Mouse (Mus musculus) intestine, embryonic 14.5 days (tissue): ENCODE results near the gene Cyren. TPM values are rescaled to one million over a fixed set of nuclear protein-coding genes. Genes with fewer than 3 reads are reported as not detected.
A peak's percentile ranks its signal among the peaks of the same experiment; 100 is the strongest.

Experiments
- ATAC-seq: fragments of 200-750 bp; cut with Nextera tagmentation; replicated peaks from 2 replicates; pipeline ENCODE4 v1.8.0; 2017; ENCODE audit warnings: low read depth, moderate number of reproducible peaks, moderate TSS enrichment, moderate library complexity; ENCODE audit not compliant: low FRiP score, low TSS enrichment
- DNase-seq: peaks from one replicate; pipeline ENCODE4 v3.0.0-alpha.2; 2018; ENCODE audit warnings: low spot score
- H3K27ac ChIP-seq: fragments of 300-500 bp; sonication (generic); 2 replicates; pipeline ENCODE4 v1.5.1; 2014; ENCODE audit warnings: low read depth, mild to moderate bottlenecking, control low read depth
- H3K27me3 ChIP-seq: fragments of 300-500 bp; sonication (generic); replicated peaks from 2 replicates; pipeline ENCODE4 v1.6.1; 2014; ENCODE audit warnings: low read length, control low read depth; ENCODE audit not compliant: control insufficient read depth, insufficient read depth
- H3K36me3 ChIP-seq: fragments of 300-500 bp; sonication (generic); 2 replicates; pipeline ENCODE4 v1.6.1; 2014; ENCODE audit warnings: low read length, control low read depth; ENCODE audit not compliant: control insufficient read depth, insufficient read depth
- H3K4me1 ChIP-seq: fragments of 300-500 bp; sonication (generic); replicated peaks from 2 replicates; pipeline ENCODE4 v1.6.1; 2014; ENCODE audit warnings: low read length, control low read depth, mixed read lengths; ENCODE audit not compliant: control insufficient read depth, insufficient read depth
- H3K4me2 ChIP-seq: fragments of 300-500 bp; sonication (generic); 2 replicates; pipeline ENCODE4 v1.6.1; 2014; ENCODE audit warnings: low read length
- H3K4me3 ChIP-seq: fragments of 300-500 bp; sonication (generic); 2 replicates; pipeline ENCODE4 v1.5.1; 2014; ENCODE audit warnings: low read depth, low read length, control low read depth, mixed read lengths
- H3K9ac ChIP-seq: fragments of 300-500 bp; sonication (generic); 2 replicates; pipeline ENCODE4 v1.6.1; 2014; ENCODE audit warnings: mild to moderate bottlenecking, low read length
- H3K9me3 ChIP-seq: fragments of 300-500 bp; sonication (generic); 2 replicates; pipeline ENCODE4 v1.6.1; 2016; ENCODE audit warnings: low read length, control low read depth; ENCODE audit not compliant: control insufficient read depth
- WGBS: fragments of 180-500 bp; shearing (Covaris S2); extraction: QIAGEN DNeasy Blood & Tissue Kit; methylation state at CpG from one replicate; pipeline ENCODE4 v1.1.7; 2014; 5-methylcytosine and 5-hydroxymethylcytosine counted together
- polyA plus RNA-seq: library from polyadenylated mRNA; unstranded; fragments of >200 nt; fragmentation: Nextera tagmentation; extraction: Ambion mirVana; gene quantifications from 2 replicates; pipeline ENCODE4 v1.2.1, GENCODE M21; 2014

The Cyren gene
- polyA plus RNA-seq, 1 experiment from 2014 or later, result 9.7 TPM

DNA sequence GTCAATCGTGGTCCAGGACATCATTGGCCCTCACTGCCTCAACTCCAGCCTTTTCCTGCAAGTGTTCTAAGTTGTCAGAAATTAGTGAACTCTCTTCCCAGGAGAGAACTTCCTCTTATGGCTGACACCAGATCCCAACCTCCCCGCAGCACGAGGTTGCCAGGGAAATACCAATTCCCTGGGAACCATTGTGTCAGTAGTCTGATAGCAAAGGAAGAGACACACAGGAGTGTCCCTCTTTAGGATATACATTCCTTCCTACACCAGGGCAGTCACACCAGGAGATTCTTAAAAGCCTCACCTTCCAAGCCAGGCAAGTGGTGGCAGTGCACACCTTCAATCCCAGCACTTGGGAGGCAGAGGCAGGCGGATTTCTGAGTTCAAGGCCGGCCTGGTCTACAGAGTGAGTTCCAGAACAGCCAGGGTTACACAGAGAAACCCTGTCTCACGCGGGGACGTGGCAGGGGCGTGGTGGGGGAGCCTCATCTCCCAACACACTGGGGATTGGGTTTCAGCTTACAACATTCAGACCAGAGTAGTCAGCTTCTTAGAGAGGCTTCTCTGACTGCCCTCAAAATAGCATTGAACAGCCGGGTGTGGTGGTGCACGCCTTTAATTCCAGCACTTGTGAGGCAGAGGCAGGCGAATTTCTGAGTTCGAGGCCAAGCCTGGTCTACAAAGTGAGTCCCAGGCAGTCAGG lies 35.6 kb upstream of the Cyren start:
- 85% methylated on average over 13 of the region's 13 CpGs for WGBS
- Histone ChIP-seq H3K27me3 (no peaks in the 10 kb centered on the region), H3K9me3 (no peaks in the 10 kb centered on the region), H3K4me3 (no peak overlapping the region), H3K4me2 (no peak overlapping the region), H3K4me1 (peaks cover 7% of the 10 kb centered on the region), H3K36me3 (no peaks in the 10 kb centered on the region), H3K9ac (no peak overlapping the region), H3K27ac (no peak overlapping the region)
- no peak for ATAC-seq
- no peak for DNase-seq

GRCm38 (mm10) chr6:34910371-34911219 lies 32.7 kb upstream of the Cyren start, which contains the start of gene Wdr91:
Wdr91 (minus strand) TSS chr6:34910876.
- peak within 1 kb of the TSS; percentile 62 for H3K27ac ChIP-seq
- peak; percentile 92 for ATAC-seq
- H3K4me3 ChIP-seq, result peak within 1 kb of the TSS; percentile 77
- under 1% methylated on average over 64 of the region's 64 CpGs for WGBS
- H3K9ac ChIP-seq, result peak within 1 kb of the TSS; percentile 63
- peaks cover 26% of the 10 kb centered on the region for H3K36me3 ChIP-seq
- no peaks in the 10 kb centered on the region for H3K27me3 ChIP-seq
- H3K4me2 ChIP-seq, result peak within 1 kb of the TSS; percentile 66
- DNase-seq, result peak; percentile 99
- H3K4me1 ChIP-seq, result peaks cover 7% of the 10 kb centered on the region
- no peaks in the 10 kb centered on the region for H3K9me3 ChIP-seq

- Histone ChIP-seq H3K4me3 (peak overlapping the region; percentile 77), H3K4me2 (peak overlapping the region; percentile 66), H3K9me3 (no peaks in the 10 kb centered on the region), H3K27ac (no peak overlapping the region), H3K4me1 (peaks cover 7% of the 10 kb centered on the region), H3K36me3 (peaks cover 33% of the 10 kb centered on the region), H3K27me3 (no peaks in the 10 kb centered on the region), H3K9ac (peak overlapping the region; percentile 63)
- DNase-seq (no peak), ATAC-seq (no peak)
- WGBS, result 48% methylated on average over 8 of the region's 8 CpGs
These were observed 31.9 kb upstream of the Cyren start for GRCm38 (mm10) chr6:34909631-34910345.

DNA sequence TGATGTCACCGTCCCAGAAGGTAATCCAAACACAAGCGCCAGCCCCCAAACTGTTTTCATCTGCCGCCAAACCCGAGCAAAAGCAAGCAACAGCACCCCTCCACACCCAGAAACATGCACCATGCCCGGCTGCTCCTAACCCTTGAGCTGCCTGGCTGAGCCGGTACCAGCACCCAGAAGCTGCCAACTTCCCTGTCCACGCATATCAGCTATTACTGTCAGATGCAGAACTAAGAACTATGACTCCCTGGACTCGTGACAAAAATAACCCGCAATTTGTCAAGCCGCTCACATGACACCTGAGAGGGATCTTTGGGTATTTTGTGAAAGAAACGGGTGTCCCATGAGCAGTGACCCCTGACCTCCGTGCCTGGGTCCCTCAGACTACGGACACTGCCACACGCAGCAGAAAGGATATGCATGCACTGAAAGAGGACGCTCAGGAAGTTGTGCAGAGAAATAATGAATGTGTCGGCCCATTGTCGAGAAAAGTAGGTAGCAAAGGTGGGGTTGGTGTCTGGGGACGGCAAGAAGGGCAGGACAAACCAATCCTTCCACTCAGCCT lies 29.9 kb upstream of the Cyren start:
- H3K27ac ChIP-seq, result no peak overlapping the region
- peaks cover 7% of the 10 kb centered on the region for H3K4me1 ChIP-seq
- no peak overlapping the region for H3K4me2 ChIP-seq
- no peak overlapping the region for H3K9ac ChIP-seq
- no peaks in the 10 kb centered on the region for H3K27me3 ChIP-seq
- no peaks in the 10 kb centered on the region for H3K9me3 ChIP-seq
- no peak overlapping the region for H3K4me3 ChIP-seq
- WGBS, result 87% methylated on average over 18 of the region's 18 CpGs
- peaks cover 49% of the 10 kb centered on the region for H3K36me3 ChIP-seq
- ATAC-seq (no peak), DNase-seq (no peak)

DNA sequence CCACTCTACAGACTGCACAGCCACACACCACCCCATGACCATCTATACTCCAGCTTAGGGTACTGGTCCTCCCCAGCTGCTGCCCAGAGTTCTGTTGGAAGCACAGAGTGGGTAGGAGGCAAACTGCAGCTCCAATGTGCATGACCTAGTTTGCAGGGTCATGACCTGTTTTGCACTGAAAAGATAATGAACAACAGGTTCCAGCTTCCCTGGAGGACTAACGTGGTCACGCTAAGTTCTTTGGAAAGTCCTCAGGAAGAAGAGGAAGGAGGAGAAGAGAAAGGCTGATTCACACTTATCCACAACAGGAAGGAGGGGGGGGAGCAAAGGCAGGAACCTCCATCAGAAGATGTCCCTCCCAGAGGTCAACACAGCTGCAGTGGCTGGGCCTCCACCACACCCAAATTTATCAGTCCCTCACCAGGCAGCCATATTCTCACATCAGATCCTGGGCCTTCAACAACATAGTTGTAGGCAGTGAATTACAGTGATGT lies 29.3 kb upstream of the Cyren start:
- 73% methylated on average over 2 of the region's 2 CpGs for WGBS
- DNase-seq (no peak), ATAC-seq (no peak)
- Histone ChIP-seq H3K4me1 (peaks cover 8% of the 10 kb centered on the region), H3K9me3 (no peaks in the 10 kb centered on the region), H3K27ac (no peak overlapping the region), H3K9ac (no peak overlapping the region), H3K4me3 (no peak overlapping the region), H3K27me3 (no peaks in the 10 kb centered on the region), H3K36me3 (peaks cover 51% of the 10 kb centered on the region), H3K4me2 (no peak overlapping the region)

DNA sequence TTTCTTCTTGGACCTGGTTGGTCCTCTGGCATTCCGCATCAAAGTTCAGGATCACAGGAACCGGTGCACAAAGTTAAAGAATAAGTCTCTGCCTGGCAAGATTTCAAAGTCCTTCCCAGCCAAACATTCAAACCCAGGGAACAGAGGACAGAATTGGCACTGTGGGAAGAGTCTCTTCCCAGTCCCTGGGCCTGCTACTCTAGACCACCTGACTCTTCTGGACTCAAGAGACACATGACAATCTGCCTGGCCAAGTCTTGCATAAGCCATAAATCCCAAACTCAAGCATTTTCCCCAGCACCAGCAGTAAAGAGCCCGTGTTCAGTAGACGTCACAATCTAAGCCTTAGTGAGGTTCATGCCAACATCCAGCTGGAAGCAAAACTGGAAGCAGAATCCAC lies 28.8 kb upstream of the Cyren start:
- Histone ChIP-seq H3K27me3 (no peaks in the 10 kb centered on the region), H3K4me1 (peaks cover 11% of the 10 kb centered on the region), H3K4me3 (no peak overlapping the region), H3K27ac (no peak overlapping the region), H3K4me2 (no peak overlapping the region), H3K36me3 (peaks cover 53% of the 10 kb centered on the region), H3K9ac (no peak overlapping the region), H3K9me3 (no peaks in the 10 kb centered on the region)
- no peak for DNase-seq
- ATAC-seq, result no peak
- 89% methylated on average over 4 of the region's 4 CpGs for WGBS

GRCm38 (mm10) chr6:34906125-34906524 lies 28.3 kb upstream of the Cyren start:
- Histone ChIP-seq H3K9ac (no peak overlapping the region), H3K4me3 (no peak overlapping the region), H3K4me1 (peaks cover 11% of the 10 kb centered on the region), H3K36me3 (peaks cover 56% of the 10 kb centered on the region), H3K27ac (no peak overlapping the region), H3K4me2 (no peak overlapping the region), H3K27me3 (no peaks in the 10 kb centered on the region), H3K9me3 (no peaks in the 10 kb centered on the region)
- WGBS, result 79% methylated on average over 2 of the region's 2 CpGs
- no peak for DNase-seq
- ATAC-seq, result no peak

GRCm38 (mm10) chr6:34904361-34904760 lies 26.5 kb upstream of the Cyren start:
- 93% methylated on average over 6 of the region's 6 CpGs for WGBS
- ATAC-seq, result no peak
- Histone ChIP-seq H3K27me3 (no peaks in the 10 kb centered on the region), H3K4me2 (no peak overlapping the region), H3K27ac (no peak overlapping the region), H3K4me1 (0 out of 2 replicates have a peak, but pooled peaks cover 4% of the 10 kb centered on the region), H3K9ac (no peak overlapping the region), H3K36me3 (peaks cover 63% of the 10 kb centered on the region), H3K9me3 (no peaks in the 10 kb centered on the region), H3K4me3 (no peak overlapping the region)
- no peak for DNase-seq
